Mouse (Mus musculus): ENCODE data around the gene Inhbc.
A peak's percentile ranks its signal among the peaks of the same experiment; 100 is the strongest.

The Inhbc gene

DNA sequence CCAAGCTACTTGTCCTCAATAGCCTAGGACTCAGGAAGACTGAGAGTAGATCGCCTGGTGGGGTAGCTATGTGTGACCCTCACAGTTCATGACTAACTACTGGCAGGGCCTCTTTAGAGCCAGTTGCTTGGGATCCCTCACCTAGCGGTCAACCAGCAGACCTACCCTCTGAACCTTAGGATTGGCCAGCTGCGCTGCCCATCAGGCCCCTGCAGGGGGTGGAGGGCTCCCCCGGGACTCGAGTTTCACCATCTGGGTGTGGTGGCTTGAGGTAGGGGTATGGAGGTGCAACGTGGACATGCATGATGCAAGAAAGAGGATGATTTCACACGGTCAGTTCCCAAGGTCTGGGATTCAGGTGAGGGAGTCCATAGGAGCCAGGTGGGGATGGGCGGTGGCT lies 18.5 kb downstream of the Inhbc start:
- no peak for DNase-seq (ENCODE audit: extremely low spot score)

DNA sequence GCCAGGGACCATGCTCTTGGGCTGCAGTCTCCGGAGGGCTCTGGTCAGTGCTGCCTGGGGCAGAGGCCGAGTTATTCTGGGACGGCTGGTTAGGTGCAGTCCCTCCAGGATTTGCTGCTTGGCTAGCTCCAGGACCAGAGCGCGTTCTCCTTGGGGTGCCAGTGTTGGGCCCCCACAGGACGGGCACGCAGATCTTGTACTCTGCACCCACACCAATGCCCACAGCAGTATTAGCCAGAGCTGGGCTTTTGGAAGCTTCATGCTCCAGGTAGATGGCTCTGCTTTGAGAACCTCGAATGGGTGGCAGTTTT lies 19.0 kb downstream of the Inhbc start:
- no peak for DNase-seq (ENCODE audit: extremely low spot score)

DNA sequence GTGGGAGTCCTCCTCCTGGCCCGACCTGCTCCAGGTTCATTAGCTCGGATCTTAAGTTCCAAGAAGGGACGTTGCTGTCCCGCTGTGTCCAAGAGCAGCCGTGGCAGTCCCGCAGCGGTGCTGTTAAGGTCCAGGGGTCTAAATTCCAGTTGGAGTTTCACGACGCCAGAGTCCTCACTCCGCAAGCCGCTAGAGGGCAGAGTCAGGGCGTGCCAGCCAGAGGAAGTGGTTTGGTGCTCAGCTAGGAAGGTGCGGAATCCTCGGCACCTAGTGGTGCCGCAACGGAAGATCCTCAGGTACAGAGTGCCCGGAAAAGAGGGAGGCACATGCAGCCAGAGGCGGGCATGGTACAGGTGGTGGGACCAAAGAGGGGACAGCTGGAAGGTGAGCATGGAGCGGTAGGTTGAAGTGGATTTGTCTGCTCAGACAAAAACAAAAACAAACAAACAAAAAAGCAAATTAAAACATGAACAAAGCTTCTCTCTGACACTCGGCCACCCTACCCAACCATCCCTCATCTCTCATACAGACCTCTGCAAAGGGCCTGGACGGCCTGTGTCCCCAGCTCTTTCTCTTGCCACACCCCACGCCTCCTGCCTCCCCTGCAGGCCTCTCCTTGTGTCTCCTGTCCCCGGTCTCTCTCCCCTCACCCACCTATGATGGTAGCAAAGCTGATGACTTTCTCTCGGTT lies 19.5 kb downstream of the Inhbc start:
- DNase-seq (ENCODE audit: extremely low spot score), result peak; percentile 77

DNA sequence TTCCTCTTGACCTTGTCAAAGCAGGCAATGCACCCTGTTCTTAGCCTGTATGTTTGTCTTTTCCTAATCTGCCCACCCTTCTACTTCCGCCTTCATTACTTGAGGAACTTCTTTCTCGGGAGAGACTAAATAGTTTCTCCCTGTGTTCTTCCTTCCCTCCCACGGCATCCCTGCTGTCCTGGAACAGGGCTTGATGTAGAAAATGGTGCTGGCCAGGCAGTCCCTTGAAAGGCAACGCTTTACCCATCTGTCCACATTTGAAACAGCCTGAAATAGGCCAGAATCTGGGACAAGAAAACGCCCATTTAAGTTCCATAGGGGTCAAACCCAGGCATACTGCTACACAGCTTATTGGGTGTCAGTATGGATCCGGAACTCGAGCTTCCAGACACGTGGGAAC lies 20.4 kb downstream of the Inhbc start:
- DNase-seq (ENCODE audit: extremely low spot score), result no peak

DNA sequence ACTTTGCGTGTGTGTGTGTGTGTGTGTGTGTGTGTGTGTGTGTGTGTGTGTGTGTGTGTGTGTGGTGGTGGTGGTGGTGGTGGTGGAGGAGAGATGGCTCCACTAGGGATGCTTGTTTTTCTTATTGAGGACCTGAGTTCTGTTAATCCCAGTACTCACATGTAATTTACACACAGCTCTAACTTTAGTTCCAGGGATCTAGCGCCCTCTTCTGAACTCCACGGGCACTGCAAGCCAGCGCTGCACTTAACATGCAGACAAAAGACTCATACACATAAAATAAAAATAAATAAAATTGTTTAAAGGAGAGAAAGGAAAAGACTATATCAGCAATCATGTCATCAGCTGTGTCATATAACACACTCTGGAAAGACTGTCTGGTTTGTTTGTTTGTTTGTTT lies 21.3 kb downstream of the Inhbc start:
- no peak for DNase-seq (ENCODE audit: extremely low spot score)

DNA sequence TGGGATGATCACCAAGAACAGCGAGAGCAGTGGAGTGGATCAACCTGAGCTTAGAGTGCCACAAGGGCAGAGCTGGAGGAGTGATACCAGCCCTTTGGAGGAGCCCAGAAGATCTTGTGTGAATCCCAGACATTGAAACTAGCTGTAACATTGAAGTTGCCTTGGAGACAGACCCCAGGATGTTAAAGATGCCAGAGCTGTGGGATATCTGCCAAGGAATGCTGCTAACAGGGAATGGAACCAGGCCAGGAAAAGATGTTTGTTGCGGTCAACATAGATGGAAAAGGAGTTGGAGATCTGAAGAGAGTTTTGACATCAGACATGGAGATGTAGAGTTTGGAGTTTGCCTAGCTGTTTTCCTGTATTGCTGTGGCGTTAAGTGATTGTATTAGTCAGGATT lies 24.1 kb downstream of the Inhbc start:
- DNase-seq (ENCODE audit: extremely low spot score), result no peak

DNA sequence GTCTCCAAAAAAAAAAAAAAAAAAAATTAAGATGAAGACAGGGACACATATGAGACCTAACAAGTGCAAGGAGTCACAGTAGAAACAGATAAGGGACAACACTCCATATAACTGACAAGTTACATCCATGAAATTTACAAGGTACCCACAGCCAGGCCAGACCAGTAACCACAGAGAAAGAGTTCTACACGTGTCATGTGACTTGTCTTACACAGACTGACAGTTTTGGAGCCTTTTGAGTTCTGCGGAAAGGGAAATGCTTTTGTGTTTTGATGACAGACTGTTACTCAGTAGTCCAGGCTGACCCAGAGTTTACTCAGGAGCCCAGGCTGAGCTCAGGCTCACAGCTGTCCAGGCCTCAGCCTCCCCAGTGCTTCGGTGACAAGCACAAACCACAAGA lies 27.2 kb downstream of the Inhbc start:
- no peak for DNase-seq (ENCODE audit: extremely low spot score)

DNA sequence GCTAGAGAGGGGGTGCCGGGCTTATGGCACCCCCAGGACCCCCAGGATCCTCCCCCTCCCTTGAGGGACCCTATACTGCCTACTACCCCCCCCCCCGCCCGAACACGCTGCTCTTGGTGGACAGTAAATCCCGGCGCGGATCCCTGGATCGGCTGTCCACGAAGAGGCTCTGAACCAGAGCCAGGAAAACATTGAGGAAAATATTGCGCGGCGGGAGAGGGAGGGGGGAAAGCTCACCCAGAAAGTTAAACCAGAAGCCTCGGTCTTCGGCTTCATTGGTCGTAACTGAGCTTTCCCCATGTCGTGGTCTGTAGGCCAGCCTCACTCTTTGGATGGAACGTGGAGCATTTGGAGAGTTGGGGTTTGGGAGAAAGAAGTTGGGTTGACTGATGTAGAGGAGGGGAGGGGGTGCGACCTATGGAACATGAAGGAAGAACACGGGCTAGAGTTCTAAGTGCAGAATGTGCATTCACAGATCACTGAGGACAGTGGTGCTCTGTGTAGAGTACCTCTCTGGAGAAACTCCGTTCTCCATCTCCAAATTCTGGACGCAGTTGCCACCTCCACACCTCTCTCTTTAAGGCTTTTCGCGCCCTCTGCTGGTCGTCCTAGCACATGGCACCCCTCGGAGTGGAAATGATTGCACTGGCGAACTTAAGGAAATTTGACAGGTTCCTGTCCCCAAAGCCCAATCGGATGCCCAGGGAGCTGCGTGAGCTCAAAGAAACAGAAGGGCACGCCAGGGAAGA lies 28.2 kb downstream of the Inhbc start, which contains the start of gene Gli1:
Gene Gli1 (minus strand): TSS at position 84 of the 749 bp plus-strand sequence.
- peak; percentile 88 for DNase-seq (ENCODE audit: extremely low spot score)

DNA sequence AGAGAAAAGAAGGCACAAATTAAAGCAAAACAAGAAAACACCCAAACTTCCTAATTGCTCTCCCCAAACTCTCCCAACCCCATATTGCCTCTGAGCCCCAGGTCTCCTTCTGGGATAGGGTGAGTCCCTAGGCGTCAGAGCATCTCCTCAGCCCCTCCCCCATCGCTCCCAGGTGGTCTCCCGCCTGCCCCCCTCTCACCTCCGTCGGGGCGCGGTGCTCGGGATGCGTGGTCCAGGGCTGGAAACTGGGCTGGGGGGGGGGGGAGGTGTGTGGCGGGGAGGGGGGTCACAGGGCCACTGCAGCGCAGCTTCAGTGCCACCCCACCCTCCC lies 28.9 kb downstream of the Inhbc start:
- DNase-seq (ENCODE audit: extremely low spot score), result peak; percentile 69

DNA sequence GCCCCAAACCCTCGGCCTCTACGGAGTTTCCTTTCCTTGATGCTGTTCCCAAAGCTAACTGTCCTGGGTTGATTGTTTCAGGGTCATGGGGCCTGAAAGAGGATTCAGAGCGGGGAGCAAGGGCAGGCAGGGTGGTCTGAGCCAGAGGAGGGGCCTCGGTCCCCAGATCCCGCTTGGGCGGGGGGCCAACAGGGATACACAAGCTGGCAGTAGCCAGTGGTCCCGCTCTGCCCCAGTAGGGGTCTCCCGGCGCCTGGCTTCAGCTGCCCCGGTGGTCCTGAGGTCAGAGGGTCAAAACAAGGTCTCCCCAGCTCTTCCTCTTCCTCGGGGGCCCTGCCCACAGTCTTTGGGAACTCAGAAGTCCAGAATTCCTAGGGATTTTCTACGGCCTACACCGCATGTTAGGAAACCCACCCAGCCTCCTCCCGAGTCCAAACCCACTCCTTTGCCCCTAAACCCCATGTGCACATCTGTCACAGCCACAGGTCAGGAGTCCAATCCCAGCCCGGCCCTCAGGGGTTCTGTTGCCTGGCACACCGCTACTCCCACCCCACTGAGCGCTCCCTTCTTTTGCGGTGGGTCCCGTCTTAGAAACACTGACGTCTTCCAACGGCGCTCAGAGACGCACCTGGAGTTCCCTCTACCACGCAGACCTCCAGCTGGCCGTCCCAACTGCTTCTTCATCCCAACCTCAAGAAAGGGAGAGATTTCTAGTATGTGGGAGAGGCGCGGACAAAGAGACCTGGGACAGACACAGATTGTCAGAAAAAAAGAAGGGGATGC lies 29.5 kb downstream of the Inhbc start:
- peak; percentile 84 for DNase-seq (ENCODE audit: extremely low spot score)

DNA sequence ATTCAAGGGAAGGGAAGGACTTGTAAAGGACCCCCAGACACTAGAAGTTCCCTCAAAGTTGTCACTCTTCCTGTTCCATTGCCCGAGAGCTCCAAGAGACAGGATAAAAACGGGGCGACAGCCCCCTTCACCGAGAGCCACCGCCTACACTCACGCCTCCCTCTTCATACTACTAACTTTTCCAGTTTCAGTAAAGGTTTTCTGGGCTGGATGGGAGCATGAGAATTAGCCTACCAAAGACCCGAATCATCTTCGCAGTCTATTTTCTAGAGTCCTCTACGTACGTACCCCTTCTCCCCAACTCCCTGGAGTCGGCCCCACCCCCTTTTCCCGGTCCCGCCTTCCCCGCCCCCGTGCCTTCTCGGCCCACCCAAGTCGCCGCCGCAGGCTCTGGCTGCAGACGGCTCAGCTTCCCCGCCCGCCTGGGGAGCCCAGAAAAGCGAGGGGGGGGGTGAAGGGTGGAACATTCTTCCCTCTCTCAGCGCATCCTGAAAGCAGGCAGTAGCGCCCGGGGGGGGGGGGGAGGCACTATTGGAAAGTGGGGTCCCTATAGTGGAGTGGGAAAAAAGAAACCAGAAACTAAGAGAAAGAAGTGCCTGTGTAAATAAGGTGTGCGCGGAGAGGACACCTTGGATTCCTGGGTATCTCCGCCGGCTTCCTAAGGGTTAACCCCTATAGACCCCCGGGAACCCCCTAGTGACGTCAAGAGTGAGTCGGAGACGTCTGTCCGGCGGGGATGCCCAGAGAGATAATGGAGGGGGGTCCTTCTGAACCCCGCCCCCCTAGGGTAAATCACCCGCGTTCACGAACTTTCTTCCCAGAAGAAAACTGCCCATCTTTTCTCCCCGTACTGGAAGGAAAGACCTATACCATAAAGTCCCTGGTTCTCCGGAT lies 30.3 kb downstream of the Inhbc start:
- DNase-seq (ENCODE audit: extremely low spot score), result peak; percentile 89

DNA sequence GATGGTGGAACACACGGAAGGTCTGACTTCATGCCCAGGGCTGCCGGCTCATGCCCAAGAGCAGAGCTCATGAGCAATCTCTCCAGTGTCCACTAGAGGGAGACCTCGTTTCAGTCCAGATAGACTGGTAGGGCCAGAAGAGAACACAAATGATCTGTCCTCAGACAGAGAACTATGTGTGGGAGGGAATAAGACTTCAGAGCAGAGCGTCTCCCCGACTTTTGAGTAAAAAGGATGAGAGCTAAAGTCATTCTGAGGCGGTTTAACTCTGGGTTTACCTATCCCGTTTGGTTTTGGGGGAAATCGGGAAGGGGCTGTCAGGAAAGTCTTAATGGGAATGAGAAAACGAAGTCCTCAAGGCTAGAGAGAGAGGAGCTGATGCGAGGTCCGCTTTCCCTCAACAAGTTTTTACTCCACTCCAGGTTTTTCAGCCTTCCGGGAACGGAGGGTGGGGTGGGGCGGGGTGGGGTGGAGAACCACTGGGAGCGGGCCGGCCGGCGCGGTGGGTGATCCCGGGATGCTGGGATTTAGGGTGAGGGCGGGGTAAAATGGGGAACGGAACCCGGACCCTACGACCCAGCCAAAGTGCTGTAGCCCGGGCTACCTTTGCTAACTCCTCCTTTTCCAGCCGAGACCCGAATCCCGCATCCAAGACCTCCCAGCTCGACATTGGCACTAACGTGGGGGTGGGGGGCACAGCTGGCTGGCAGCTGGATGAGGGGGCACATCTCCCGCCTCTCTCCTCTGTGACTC lies 31.1 kb downstream of the Inhbc start:
- DNase-seq (ENCODE audit: extremely low spot score), result peak; percentile 91

DNA sequence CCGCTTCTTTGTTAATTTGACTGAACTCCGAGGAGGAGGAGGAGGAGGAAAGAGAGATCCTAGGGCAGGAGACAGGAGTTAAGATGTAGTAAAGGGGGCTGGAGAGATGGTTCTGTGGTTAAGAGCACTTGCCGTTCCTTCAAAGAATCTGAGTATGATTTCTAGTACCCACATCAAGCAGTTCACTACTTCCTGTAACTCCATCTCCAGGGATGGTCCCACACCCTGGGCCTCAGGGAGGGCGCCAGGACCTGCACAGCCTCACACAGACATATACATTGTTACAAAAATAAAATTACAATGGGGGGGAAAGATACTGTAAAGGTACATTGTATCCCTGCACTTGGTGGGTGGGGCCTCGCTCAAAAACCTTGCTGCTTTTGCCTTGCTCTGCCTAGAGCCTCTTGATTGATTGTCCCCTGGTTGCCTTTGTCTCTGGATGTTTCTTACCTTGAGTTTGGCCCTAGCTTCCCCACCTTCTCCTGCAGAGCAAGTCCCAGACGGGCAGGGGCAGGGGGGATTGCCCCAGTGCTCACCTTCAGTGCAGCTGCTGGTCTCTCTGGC lies 32.6 kb downstream of the Inhbc start:
- DNase-seq (ENCODE audit: extremely low spot score), result no peak

DNA sequence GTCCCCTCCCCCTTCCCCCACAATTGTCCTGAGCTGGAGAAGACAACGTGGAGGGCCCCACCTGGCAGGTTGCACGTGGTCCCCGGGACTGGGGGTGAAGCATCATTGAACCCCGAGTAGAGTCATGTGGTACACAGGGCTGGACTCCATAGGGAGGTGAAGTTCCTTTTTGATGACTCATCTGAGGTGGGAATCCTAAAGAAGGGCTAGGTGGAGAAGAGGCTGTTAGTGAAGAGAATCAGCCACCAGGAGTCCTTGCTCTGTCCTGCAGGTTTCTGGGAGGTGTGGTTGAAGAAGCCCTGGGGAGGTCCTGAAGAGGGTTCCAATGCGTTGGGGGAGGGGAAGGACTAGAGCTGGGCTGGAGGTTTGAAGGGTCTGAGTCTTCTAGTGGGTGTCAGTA lies 33.3 kb downstream of the Inhbc start:
- DNase-seq (ENCODE audit: extremely low spot score), result no peak

DNA sequence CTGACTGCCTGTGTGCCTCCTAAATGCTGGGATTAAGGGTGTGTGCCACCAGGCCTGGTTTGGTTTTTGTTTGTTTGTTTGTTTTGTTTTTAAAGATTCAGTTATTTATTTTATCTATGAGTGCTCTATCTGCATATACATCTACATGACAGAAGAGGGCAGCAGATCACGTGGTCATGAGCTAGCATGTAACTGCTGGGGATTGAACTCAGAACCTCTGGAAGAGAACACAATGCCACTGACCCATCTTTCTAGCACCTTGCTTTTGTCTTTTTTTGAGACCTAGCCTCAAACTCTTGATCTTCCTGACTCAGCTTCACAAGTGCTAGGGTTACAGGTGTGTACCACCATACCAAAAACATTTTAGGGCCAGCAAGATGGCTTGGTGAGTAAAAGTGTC lies 35.0 kb downstream of the Inhbc start:
- DNase-seq (ENCODE audit: extremely low spot score), result no peak

DNA sequence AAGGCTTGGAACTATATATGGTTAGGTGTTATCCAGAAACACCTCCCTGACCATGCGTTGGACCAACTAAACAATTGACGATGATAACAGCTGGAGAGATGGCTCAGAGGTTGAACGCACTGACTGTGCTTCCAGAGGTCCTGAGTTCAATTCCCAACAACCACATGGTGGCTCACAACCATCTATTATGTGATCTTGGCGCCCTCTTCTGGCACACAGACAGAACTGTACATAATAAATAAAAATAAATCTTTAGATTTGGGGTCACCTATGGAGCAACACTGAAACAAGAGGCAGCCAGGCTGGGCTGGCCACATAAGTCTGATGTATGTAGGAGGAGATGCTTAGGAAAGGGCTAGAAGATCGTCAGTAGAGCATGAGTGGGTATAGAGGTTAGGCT lies 37.1 kb downstream of the Inhbc start:
- DNase-seq (ENCODE audit: extremely low spot score), result no peak

DNA sequence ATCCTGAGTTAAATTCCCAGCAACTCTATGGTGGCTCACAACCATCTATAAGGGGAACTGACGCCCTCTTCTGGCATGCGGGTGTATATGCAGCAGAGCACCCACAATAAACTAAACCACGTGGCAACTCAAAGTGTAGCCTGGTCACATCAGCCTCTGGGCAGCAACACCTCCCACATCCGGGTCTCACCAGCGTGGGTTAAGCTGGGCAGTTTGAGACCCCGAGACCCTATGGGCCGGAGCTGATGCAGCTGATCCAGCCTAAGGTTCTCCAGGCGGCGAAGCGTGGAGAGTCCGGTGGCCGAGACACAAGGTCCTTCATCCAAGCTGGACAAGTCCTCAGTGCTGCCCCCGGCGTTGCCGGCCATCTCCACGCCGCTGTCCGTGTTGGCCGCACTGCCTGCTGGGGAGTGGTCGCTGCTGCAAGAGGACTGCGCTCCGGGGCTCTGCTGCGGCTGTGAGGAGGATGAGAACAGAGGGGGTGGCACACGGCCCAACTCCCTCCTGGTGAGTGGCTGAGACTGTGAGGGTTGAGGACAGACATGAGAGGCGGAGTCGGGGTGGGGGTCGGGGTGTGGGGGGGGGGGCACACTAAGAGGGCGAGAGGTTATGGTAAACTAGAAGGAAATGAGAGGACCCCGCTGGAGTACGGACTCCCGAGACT lies 37.9 kb downstream of the Inhbc start:
- peak; percentile 48 for DNase-seq (ENCODE audit: extremely low spot score)

DNA sequence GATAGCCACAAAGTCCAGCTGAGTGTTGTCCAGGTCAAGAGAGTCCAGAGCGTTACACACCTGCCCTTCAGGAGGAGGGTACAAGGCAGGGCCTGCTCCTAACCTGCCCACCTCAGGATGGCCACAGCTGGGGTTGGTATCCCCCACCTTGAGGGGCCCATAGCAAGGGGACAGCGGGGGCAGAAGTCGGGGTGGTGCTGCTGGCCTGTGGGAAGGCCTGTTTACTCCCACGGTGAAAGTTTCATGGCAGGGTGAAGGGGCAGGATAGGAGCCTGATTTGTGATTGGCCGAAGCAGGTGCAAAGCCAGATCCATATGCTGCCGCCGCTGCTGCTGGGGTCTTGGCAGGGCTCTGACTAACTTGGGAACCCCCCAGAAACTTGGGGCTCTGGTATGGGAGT lies 40.0 kb downstream of the Inhbc start:
- no peak for DNase-seq (ENCODE audit: extremely low spot score)

DNA sequence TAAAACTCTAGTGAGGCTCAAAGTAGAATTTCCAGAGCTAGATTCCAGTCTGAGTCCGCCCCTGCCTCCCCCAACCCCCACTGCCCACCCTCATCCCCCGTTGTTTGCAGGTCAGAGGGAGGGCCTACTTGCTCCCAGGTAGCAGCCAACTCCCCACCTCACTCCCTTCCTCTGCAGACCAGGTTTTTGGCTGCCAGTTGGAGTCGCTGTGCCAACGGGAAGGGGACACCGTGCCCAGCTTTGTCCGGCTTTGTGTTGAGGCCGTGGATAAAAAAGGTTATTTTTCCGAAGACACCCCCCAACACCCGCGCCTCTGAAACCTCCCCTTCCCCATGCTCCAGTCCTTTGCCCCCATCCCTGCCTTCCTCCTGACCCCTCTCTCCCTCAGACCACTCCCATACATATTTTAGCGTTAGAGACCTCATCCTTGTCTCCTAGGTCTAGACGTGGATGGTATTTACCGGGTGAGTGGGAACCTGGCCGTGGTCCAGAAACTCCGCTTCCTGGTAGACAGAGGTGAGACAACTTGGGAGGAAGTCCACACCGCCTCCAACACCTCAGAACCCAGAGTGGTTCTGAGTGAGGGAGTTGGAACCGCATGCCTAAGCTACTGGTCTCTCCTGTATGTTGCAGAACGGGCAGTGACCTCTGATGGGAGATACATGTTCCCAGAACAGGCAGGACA lies 42.6 kb downstream of the Inhbc start:
- DNase-seq (ENCODE audit: extremely low spot score), result no peak

DNA sequence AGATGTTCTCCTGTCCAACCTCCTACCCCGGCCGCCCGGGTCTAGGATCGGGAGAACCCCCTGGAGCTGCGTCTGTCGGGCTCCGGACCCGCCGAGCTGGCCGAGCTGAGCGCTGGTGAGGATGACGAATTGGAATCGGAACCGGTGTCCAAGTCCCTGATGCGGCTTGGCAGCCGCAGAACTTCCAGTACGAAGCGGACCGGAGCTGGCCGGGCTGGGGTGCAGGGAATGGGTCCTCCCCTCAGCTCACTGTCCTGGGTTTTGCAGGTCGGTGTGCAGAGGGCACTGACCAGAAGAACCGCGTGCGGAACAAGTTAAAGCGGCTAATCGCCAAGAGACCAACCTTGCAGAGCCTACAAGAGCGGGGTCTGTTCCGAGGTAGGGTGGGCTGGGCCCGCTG lies 43.4 kb downstream of the Inhbc start:
- DNase-seq (ENCODE audit: extremely low spot score), result no peak

Data from embryo, embryonic 9.5 days (tissue).